Mouse (Mus musculus): Measurements from ENCODE around the gene Fuca1. TPM values are rescaled to one million over a fixed set of nuclear protein-coding genes. Genes with fewer than 3 reads are reported as not detected.

The Fuca1 gene
- total RNA-seq, 1 experiment from 2014 or later, result 70.8 TPM

GRCm38 (mm10) chr4:135919280-135919639, 1.3 kb upstream of the Fuca1 start:
- no peak for ATAC-seq (replicated peaks; ENCODE audit: low read depth, poor library complexity, severe bottlenecking)

GRCm38 (mm10) chr4:135921257-135922120, 954 bp downstream of the Fuca1 start:
- ATAC-seq (replicated peaks; ENCODE audit: low read depth, poor library complexity, severe bottlenecking), result no peak

GRCm38 (mm10) chr4:135922190-135922589, 1.7 kb downstream of the Fuca1 start:
- no peak for ATAC-seq (replicated peaks; ENCODE audit: low read depth, poor library complexity, severe bottlenecking)

- no peak for ATAC-seq (replicated peaks; ENCODE audit: low read depth, poor library complexity, severe bottlenecking)
Measured at GRCm38 (mm10) chr4:135924418-135924817, 3.9 kb downstream of the Fuca1 start.

- no peak for ATAC-seq (replicated peaks; ENCODE audit: low read depth, poor library complexity, severe bottlenecking)
Measured at GRCm38 (mm10) chr4:135925341-135925740, 4.8 kb downstream of the Fuca1 start.

GRCm38 (mm10) chr4:135926195-135926808, 5.8 kb downstream of the Fuca1 start:
- no peak for ATAC-seq (replicated peaks; ENCODE audit: low read depth, poor library complexity, severe bottlenecking)

GRCm38 (mm10) chr4:135926861-135927260, 6.3 kb downstream of the Fuca1 start:
- ATAC-seq (replicated peaks; ENCODE audit: low read depth, poor library complexity, severe bottlenecking), result no peak

- no peak for ATAC-seq (replicated peaks; ENCODE audit: low read depth, poor library complexity, severe bottlenecking)
Measured at GRCm38 (mm10) chr4:135928376-135928775, 7.8 kb downstream of the Fuca1 start.

- ATAC-seq (replicated peaks; ENCODE audit: low read depth, poor library complexity, severe bottlenecking), result no peak
Measured at GRCm38 (mm10) chr4:135929405-135929804, 8.9 kb downstream of the Fuca1 start.

GRCm38 (mm10) chr4:135929828-135930227, 9.3 kb downstream of the Fuca1 start:
- no peak for ATAC-seq (replicated peaks; ENCODE audit: low read depth, poor library complexity, severe bottlenecking)

GRCm38 (mm10) chr4:135930239-135930638, 9.7 kb downstream of the Fuca1 start:
- no peak for ATAC-seq (replicated peaks; ENCODE audit: low read depth, poor library complexity, severe bottlenecking)

- ATAC-seq (replicated peaks; ENCODE audit: low read depth, poor library complexity, severe bottlenecking), result peak; percentile 65
Measured at GRCm38 (mm10) chr4:135931832-135932231, 11.3 kb downstream of the Fuca1 start.

GRCm38 (mm10) chr4:135934708-135935500, 14.4 kb downstream of the Fuca1 start:
- ATAC-seq (replicated peaks; ENCODE audit: low read depth, poor library complexity, severe bottlenecking), result peak; percentile 81

GRCm38 (mm10) chr4:135935502-135935901, 15.0 kb downstream of the Fuca1 start:
- ATAC-seq (replicated peaks; ENCODE audit: low read depth, poor library complexity, severe bottlenecking), result no peak; the same call in 1 of the 2 replicates

GRCm38 (mm10) chr4:135938858-135939257, 18.3 kb downstream of the Fuca1 start:
- ATAC-seq (replicated peaks; ENCODE audit: low read depth, poor library complexity, severe bottlenecking), result no peak

- 0 out of 2 replicates have a peak, but pooled peaks have one; percentile 33 for ATAC-seq (replicated peaks; ENCODE audit: low read depth, poor library complexity, severe bottlenecking)
Measured at GRCm38 (mm10) chr4:135941026-135941425, 20.5 kb downstream of the Fuca1 start.

- ATAC-seq (replicated peaks; ENCODE audit: low read depth, poor library complexity, severe bottlenecking), result 0 out of 2 replicates have a peak, but pooled peaks have one; percentile 9
Measured at GRCm38 (mm10) chr4:135942193-135942592, 21.7 kb downstream of the Fuca1 start.

GRCm38 (mm10) chr4:135943389-135943788, 22.9 kb downstream of the Fuca1 start:
- no peak for ATAC-seq (replicated peaks; ENCODE audit: low read depth, poor library complexity, severe bottlenecking)

- ATAC-seq (replicated peaks; ENCODE audit: low read depth, poor library complexity, severe bottlenecking), result peak; percentile 22; the same call in 1 of the 2 replicates
Measured at GRCm38 (mm10) chr4:135945706-135946105, 25.2 kb downstream of the Fuca1 start.

- ATAC-seq (replicated peaks; ENCODE audit: low read depth, poor library complexity, severe bottlenecking), result peak; percentile 96
Measured at GRCm38 (mm10) chr4:135946278-135946658, 25.7 kb downstream of the Fuca1 start, which contains the start of gene Hmgcl. Hmgcl (plus strand) TSS chr4:135946448.

All from common myeloid progenitor, adult 5-6 weeks (primary cell).